Mouse (Mus musculus) E14TG2a.4 (cell line): ENCODE measurements at regions not wholly inside any gene's neighbourhood (a gene's known extent, or its start where the extent isn't known, plus 50 kb on each side); places are given as distances from the start of the nearest gene placed in this dataset.

Experiments
- H3K27me3 ChIP-seq: 2 replicates; pipeline ENCODE4 v1.6.1; 2014; ENCODE audit warnings: low read length, control low read depth; ENCODE audit not compliant: insufficient read depth
- H3K36me3 ChIP-seq: 2 replicates; pipeline ENCODE4 v1.6.1; 2014; ENCODE audit warnings: low read length, control low read depth; ENCODE audit not compliant: insufficient read depth
- H3K4me1 ChIP-seq: replicated peaks from 2 replicates; pipeline ENCODE4 v1.6.1; 2014; ENCODE audit warnings: low read depth, low read length, control low read depth
- H3K4me3 ChIP-seq: replicated peaks from 2 replicates; pipeline ENCODE4 v1.5.1; 2014; ENCODE audit warnings: mild to moderate bottlenecking, low read length
- H3K9me3 ChIP-seq: 2 replicates; pipeline ENCODE4 v1.6.1; 2014; ENCODE audit warnings: low read length, control low read depth
- CTCF ChIP-seq: conservative IDR thresholded peaks from 2 replicates; pipeline ENCODE4 v1.5.1; 2014; ENCODE audit warnings: low read length
- NANOG ChIP-seq: IDR thresholded peaks from 2 replicates; pipeline ENCODE4 v1.6.1; 2014; ENCODE audit warnings: borderline replicate concordance, low read length, mixed read lengths
- POU5F1 ChIP-seq: IDR thresholded peaks from 2 replicates; pipeline ENCODE4 v1.6.1; 2014; ENCODE audit warnings: low read length, borderline replicate concordance

GRCm38 (mm10) chr3:120047238-120047637, 263.0 kb upstream of the Ptbp2 start:
- H3K9me3 ChIP-seq = no peaks in the 10 kb centered on the region

DNA sequence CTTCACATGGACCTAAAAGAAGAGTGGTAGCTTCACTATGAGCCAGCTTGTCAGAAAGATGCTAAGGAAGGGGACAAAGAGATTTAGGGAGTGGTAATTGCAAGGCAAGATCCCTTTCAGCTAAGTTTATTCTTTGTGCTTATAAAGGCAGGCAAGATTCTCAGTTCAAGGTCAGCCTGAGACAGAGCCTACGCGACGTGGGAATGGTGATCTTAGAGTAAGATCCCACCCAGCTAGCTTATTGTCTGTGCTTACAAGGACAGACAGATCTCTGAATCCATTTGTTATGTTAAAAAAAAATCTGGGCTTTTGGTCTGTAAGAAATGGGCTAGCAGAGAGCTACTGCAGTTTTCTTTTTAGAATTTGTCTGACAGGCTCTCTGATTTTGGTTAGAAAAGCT, 253.3 kb upstream of the Ptbp2 start:
- H3K4me1 ChIP-seq = no peaks in the 10 kb centered on the region
- TF ChIP-seq CTCF = no peak
- TF ChIP-seq POU5F1 = no peak
- TF ChIP-seq NANOG = no peak
- peaks cover 12% of the 10 kb centered on the region for H3K9me3 ChIP-seq
- no peaks in the 10 kb centered on the region for H3K36me3 ChIP-seq
- H3K27me3 ChIP-seq = no peaks in the 10 kb centered on the region
- H3K4me3 ChIP-seq = no peak overlapping the region

More at GRCm38 (mm10) chr3:120047238-120047637, 263.0 kb upstream of the Ptbp2 start:
- Histone ChIP-seq H3K36me3 (no peaks in the 10 kb centered on the region), H3K27me3 (no peaks in the 10 kb centered on the region), H3K4me3 (no peak overlapping the region), H3K4me1 (no peaks in the 10 kb centered on the region)
- TF ChIP-seq POU5F1 (no peak), NANOG (no peak), CTCF (no peak)

- no peaks in the 10 kb centered on the region for H3K27me3 ChIP-seq
- H3K9me3 ChIP-seq = no peaks in the 10 kb centered on the region
- H3K4me1 ChIP-seq = 0 out of 2 replicates have a peak, but pooled peaks cover 4% of the 10 kb centered on the region
- TF ChIP-seq CTCF (no peak), POU5F1 (no peak), NANOG (no peak)
- no peak overlapping the region for H3K4me3 ChIP-seq
- no peaks in the 10 kb centered on the region for H3K36me3 ChIP-seq
Observed at GRCm38 (mm10) chr3:120019826-120020683, 235.8 kb upstream of the Ptbp2 start.

GRCm38 (mm10) chr3:120015376-120015775, 231.1 kb upstream of the Ptbp2 start:
- Histone ChIP-seq H3K4me1 (peaks cover 4% of the 10 kb centered on the region; the same call in 1 of the 2 replicates), H3K27me3 (no peaks in the 10 kb centered on the region), H3K4me3 (no peak overlapping the region), H3K9me3 (no peaks in the 10 kb centered on the region), H3K36me3 (no peaks in the 10 kb centered on the region)
- no peak for TF ChIP-seq NANOG
- TF ChIP-seq POU5F1 = no peak
- no peak for TF ChIP-seq CTCF

DNA sequence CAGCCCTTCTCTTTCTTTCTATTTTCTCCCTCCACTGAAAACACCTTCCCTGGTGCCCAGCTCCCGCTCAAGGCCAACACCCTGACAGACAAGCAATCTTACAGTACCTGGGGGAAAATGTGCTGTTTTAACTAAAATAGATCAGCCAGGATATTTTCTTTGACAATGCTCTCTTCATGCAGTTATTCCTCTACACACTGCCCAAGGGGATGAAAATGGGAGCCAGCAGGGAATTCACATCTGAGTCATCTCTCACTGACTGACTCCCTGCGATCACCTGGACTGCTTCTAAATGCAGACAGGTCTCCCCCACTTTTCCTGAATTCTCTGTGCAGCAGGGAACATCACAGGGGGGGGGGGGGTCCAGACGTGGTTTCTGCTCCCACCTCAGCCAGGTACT, 227.6 kb upstream of the Ptbp2 start:
- H3K36me3 ChIP-seq = no peaks in the 10 kb centered on the region
- no peak for TF ChIP-seq NANOG
- no peak for TF ChIP-seq CTCF
- TF ChIP-seq POU5F1 = no peak
- peaks cover 4% of the 10 kb centered on the region; the same call in 1 of the 2 replicates for H3K4me1 ChIP-seq
- no peak overlapping the region for H3K4me3 ChIP-seq
- H3K27me3 ChIP-seq = no peaks in the 10 kb centered on the region
- no peaks in the 10 kb centered on the region for H3K9me3 ChIP-seq

- no peaks in the 10 kb centered on the region for H3K36me3 ChIP-seq
- no peaks in the 10 kb centered on the region for H3K27me3 ChIP-seq
- no peaks in the 10 kb centered on the region; the same call in 1 of the 2 replicates for H3K4me1 ChIP-seq
- TF ChIP-seq NANOG = no peak
- TF ChIP-seq CTCF = no peak
- TF ChIP-seq POU5F1 = no peak
- H3K4me3 ChIP-seq = no peak overlapping the region
- H3K9me3 ChIP-seq = no peaks in the 10 kb centered on the region
Observed at GRCm38 (mm10) chr3:120008110-120008509, 223.8 kb upstream of the Ptbp2 start.

- H3K4me1 ChIP-seq = no peaks in the 10 kb centered on the region; the same call in 1 of the 2 replicates
- H3K36me3 ChIP-seq = no peaks in the 10 kb centered on the region
- H3K9me3 ChIP-seq = no peaks in the 10 kb centered on the region
- TF ChIP-seq POU5F1 = no peak
- no peak for TF ChIP-seq CTCF
- no peak for TF ChIP-seq NANOG
- H3K27me3 ChIP-seq = no peaks in the 10 kb centered on the region
- H3K4me3 ChIP-seq = no peak overlapping the region
Observed at GRCm38 (mm10) chr3:120004588-120004987, 220.3 kb upstream of the Ptbp2 start.

DNA sequence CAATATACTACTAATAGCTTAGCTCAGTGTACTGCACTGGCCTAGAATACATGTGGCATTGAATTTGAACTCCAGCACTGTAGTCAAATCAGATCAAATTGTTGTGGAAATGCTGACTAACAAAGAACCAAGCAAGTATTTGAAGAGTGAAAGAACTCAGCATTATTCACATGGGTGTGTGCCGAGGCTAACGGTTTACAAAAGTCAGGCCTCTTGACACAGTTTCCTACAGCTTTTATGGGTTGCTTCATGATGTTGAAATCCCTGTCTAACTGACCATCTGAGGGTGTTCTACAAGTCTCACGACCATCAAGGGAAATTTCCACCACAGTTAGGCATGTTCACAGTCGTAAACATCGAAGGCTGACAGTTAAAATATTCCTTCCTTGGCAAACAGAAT, 216.0 kb upstream of the Ptbp2 start:
- no peaks in the 10 kb centered on the region for H3K9me3 ChIP-seq
- no peak overlapping the region for H3K4me3 ChIP-seq
- H3K36me3 ChIP-seq = no peaks in the 10 kb centered on the region
- TF ChIP-seq CTCF (no peak), POU5F1 (no peak), NANOG (peak; percentile 56; the same call in 1 of the 2 replicates)
- H3K27me3 ChIP-seq = no peaks in the 10 kb centered on the region
- no peaks in the 10 kb centered on the region; the same call in none of the 2 replicates for H3K4me1 ChIP-seq
